Mouse (Mus musculus) erythroblast, embryonic 14.5 days (primary cell): ENCODE measurements around the gene Hoxc13. TPM values are rescaled to one million over a fixed set of nuclear protein-coding genes. Genes with fewer than 3 reads are reported as not detected.

Experiments used
- H3K27me3 ChIP-seq: 2 replicates; pipeline ENCODE4 v1.6.1; 2012; ENCODE audit warnings: inconsistent platforms; ENCODE audit not compliant: control insufficient read depth
- H3K36me3 ChIP-seq: 2 replicates; pipeline ENCODE4 v1.6.1; 2012; ENCODE audit warnings: mild to moderate bottlenecking, inconsistent platforms; ENCODE audit not compliant: control insufficient read depth
- H3K4me1 ChIP-seq: 2 replicates; pipeline ENCODE4 v1.6.1; 2012; ENCODE audit warnings: inconsistent platforms; ENCODE audit not compliant: control insufficient read depth
- H3K4me3 ChIP-seq: replicated peaks from 2 replicates; pipeline ENCODE3; 2012; ENCODE audit warnings: moderate library complexity, mild to moderate bottlenecking, inconsistent platforms
- H3K9me3 ChIP-seq: 2 replicates; pipeline ENCODE4 v1.6.1; 2012; ENCODE audit warnings: low read length, inconsistent platforms, mixed read lengths; ENCODE audit not compliant: control insufficient read depth
- GATA1 ChIP-seq: IDR thresholded peaks from 2 replicates; pipeline ENCODE4 v1.6.1; 2012; ENCODE audit warnings: low read length, inconsistent platforms, mixed read lengths
- TAL1 ChIP-seq: IDR thresholded peaks from 3 replicates; pipeline ENCODE4 v1.6.1; 2012; ENCODE audit warnings: low read length, inconsistent platforms, mixed read lengths
- polyA plus RNA-seq: library from polyadenylated mRNA; stranded (reverse); fragments of >175 nt; gene quantifications from 2 replicates; pipeline ENCODE4 v1.2.3, GENCODE M21; 2012

Hoxc13 gene
- polyA plus RNA-seq: not detected in 2 replicates

GRCm38 (mm10) chr15:102921053-102922011 is at the start of gene Hoxc13:
TSS of gene Hoxc13 (plus strand) at chr15:102921103.
- Histone ChIP-seq H3K4me3 (no peak within 1 kb of the TSS), H3K36me3 (no peaks in the 10 kb centered on the region), H3K27me3 (peaks cover 98% of the 10 kb centered on the region), H3K9me3 (no peaks in the 10 kb centered on the region; the same call in 1 of the 2 replicates), H3K4me1 (no peaks in the 10 kb centered on the region)
- TF ChIP-seq GATA1 (no peak), TAL1 (no peak)

GRCm38 (mm10) chr15:102885803-102886202 is 35.1 kb upstream of the Hoxc13 start:
- Histone ChIP-seq H3K9me3 (no peaks in the 10 kb centered on the region), H3K4me3 (no peak overlapping the region), H3K4me1 (no peaks in the 10 kb centered on the region), H3K36me3 (no peaks in the 10 kb centered on the region), H3K27me3 (no peaks in the 10 kb centered on the region)
- no peak for TF ChIP-seq GATA1

GRCm38 (mm10) chr15:102895115-102895514 is 25.8 kb upstream of the Hoxc13 start:
- TF ChIP-seq TAL1 (no peak), GATA1 (no peak)
- H3K36me3 ChIP-seq: no peaks in the 10 kb centered on the region
- no peaks in the 10 kb centered on the region for H3K9me3 ChIP-seq
- H3K27me3 ChIP-seq: peaks cover 2% of the 10 kb centered on the region
- H3K4me3 ChIP-seq: no peak overlapping the region
- H3K4me1 ChIP-seq: no peaks in the 10 kb centered on the region

GRCm38 (mm10) chr15:102904946-102905345 is 16.0 kb upstream of the Hoxc13 start:
- TF ChIP-seq TAL1: no peak
- TF ChIP-seq GATA1: no peak
- peaks cover 50% of the 10 kb centered on the region for H3K27me3 ChIP-seq
- H3K4me3 ChIP-seq: no peak overlapping the region

GRCm38 (mm10) chr15:102909536-102909935 is 11.4 kb upstream of the Hoxc13 start:
- no peak overlapping the region for H3K4me3 ChIP-seq
- no peak for TF ChIP-seq GATA1
- TF ChIP-seq TAL1: no peak
- H3K4me1 ChIP-seq: no peaks in the 10 kb centered on the region
- peaks cover 92% of the 10 kb centered on the region for H3K27me3 ChIP-seq
- no peaks in the 10 kb centered on the region for H3K36me3 ChIP-seq
- H3K9me3 ChIP-seq: no peaks in the 10 kb centered on the region

More at GRCm38 (mm10) chr15:102904946-102905345, 16.0 kb upstream of the Hoxc13 start:
- H3K4me1 ChIP-seq: no peaks in the 10 kb centered on the region
- no peaks in the 10 kb centered on the region for H3K36me3 ChIP-seq
- H3K9me3 ChIP-seq: no peaks in the 10 kb centered on the region

GRCm38 (mm10) chr15:102910038-102910437 is 10.9 kb upstream of the Hoxc13 start:
- Histone ChIP-seq H3K36me3 (no peaks in the 10 kb centered on the region), H3K27me3 (peaks cover 93% of the 10 kb centered on the region), H3K9me3 (no peaks in the 10 kb centered on the region), H3K4me1 (no peaks in the 10 kb centered on the region), H3K4me3 (no peak overlapping the region)
- TF ChIP-seq GATA1 (no peak), TAL1 (no peak)

- Histone ChIP-seq H3K4me1 (no peaks in the 10 kb centered on the region), H3K9me3 (no peaks in the 10 kb centered on the region), H3K4me3 (no peak overlapping the region), H3K36me3 (no peaks in the 10 kb centered on the region), H3K27me3 (peaks cover 90% of the 10 kb centered on the region)
- no peak for TF ChIP-seq TAL1
- no peak for TF ChIP-seq GATA1
Measured at GRCm38 (mm10) chr15:102910496-102911095, 10.3 kb upstream of the Hoxc13 start.

- no peak overlapping the region for H3K4me3 ChIP-seq
- H3K36me3 ChIP-seq: no peaks in the 10 kb centered on the region
- no peaks in the 10 kb centered on the region for H3K4me1 ChIP-seq
- H3K9me3 ChIP-seq: no peaks in the 10 kb centered on the region
- H3K27me3 ChIP-seq: peaks cover 95% of the 10 kb centered on the region
- TF ChIP-seq TAL1 (no peak), GATA1 (no peak)
Measured at GRCm38 (mm10) chr15:102913038-102913585, 7.8 kb upstream of the Hoxc13 start.
